Mouse (Mus musculus): Measurements from ENCODE around the gene Nyx. TPM values are rescaled to one million over a fixed set of nuclear protein-coding genes. Genes with fewer than 3 reads are reported as not detected.

The Nyx gene
- polyA plus RNA-seq, 1 experiment from 2014 or later, result not detected

DNA sequence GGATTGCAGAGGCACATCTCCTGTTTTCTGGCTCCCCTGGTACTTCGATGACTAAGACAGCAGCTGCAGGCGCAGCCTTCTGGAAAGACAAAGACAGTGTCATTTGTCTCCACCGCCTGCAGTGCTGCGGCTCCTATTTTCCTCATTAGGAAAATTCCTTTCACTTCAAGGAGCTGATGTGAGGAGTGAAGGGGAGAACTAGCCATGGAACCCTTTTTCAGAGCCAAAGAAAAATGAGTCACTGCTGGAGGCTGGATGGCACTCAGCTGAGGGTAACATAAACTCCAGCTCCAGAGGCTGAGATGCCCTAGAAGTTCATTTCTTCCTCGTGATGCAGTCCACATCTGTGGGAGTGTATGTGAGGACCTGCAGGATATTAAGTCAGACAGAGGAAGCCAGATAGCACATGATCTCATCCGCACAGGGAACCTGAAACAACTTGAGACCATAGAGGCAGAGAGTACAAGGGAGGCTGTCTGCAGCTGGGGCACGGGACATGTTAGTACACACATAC lies 37.0 kb downstream of the Nyx start:
- WGBS, result 46% methylated on average over 7 of the region's 7 CpGs
- Histone ChIP-seq H3K9ac (no peak overlapping the region), H3K27me3 (no peaks in the 10 kb centered on the region), H3K4me3 (no peak overlapping the region), H3K4me1 (0 out of 2 replicates have a peak, but pooled peaks cover 6% of the 10 kb centered on the region), H3K36me3 (ENCODE audit: poor library complexity, severe bottlenecking) (no peaks in the 10 kb centered on the region), H3K4me2 (peak overlapping the region; percentile 24), H3K9me3 (replicated peaks) (no peaks in the 10 kb centered on the region), H3K27ac (peak overlapping the region; percentile 49)
- ATAC-seq, result peak; percentile 67; the same call in 1 of the 2 replicates

- H3K27ac ChIP-seq, result no peak overlapping the region
- no peaks in the 10 kb centered on the region for H3K36me3 ChIP-seq (ENCODE audit: poor library complexity, severe bottlenecking)
- no peak overlapping the region for H3K4me3 ChIP-seq
- no peak for ATAC-seq
- H3K9ac ChIP-seq, result no peak overlapping the region
- 0 out of 2 replicates have a peak, but pooled peaks cover 6% of the 10 kb centered on the region for H3K4me1 ChIP-seq
- H3K4me2 ChIP-seq, result no peak overlapping the region
- 90% methylated on average over 7 of the region's 7 CpGs for WGBS
- H3K27me3 ChIP-seq, result no peaks in the 10 kb centered on the region
- no peaks in the 10 kb centered on the region for H3K9me3 ChIP-seq (replicated peaks)
Observed at GRCm38 (mm10) chrX:13504389-13504788, 38.5 kb downstream of the Nyx start.

- H3K27me3 ChIP-seq, result no peaks in the 10 kb centered on the region
- WGBS, result 70% methylated on average over 2 of the region's 2 CpGs
- no peak for ATAC-seq
- no peak overlapping the region for H3K9ac ChIP-seq
- no peak overlapping the region for H3K27ac ChIP-seq
- H3K4me3 ChIP-seq, result no peak overlapping the region
- H3K4me1 ChIP-seq, result 0 out of 2 replicates have a peak, but pooled peaks cover 6% of the 10 kb centered on the region
- no peaks in the 10 kb centered on the region for H3K9me3 ChIP-seq (replicated peaks)
- H3K36me3 ChIP-seq (ENCODE audit: poor library complexity, severe bottlenecking), result no peaks in the 10 kb centered on the region
- H3K4me2 ChIP-seq, result no peak overlapping the region
Observed at GRCm38 (mm10) chrX:13506376-13506775, 40.5 kb downstream of the Nyx start.

GRCm38 (mm10) chrX:13513127-13513526 lies 47.2 kb downstream of the Nyx start:
- Histone ChIP-seq H3K4me2 (no peak overlapping the region), H3K27ac (no peak overlapping the region), H3K27me3 (no peaks in the 10 kb centered on the region), H3K4me1 (no peaks in the 10 kb centered on the region), H3K36me3 (ENCODE audit: poor library complexity, severe bottlenecking) (no peaks in the 10 kb centered on the region), H3K9ac (no peak overlapping the region), H3K4me3 (no peak overlapping the region), H3K9me3 (replicated peaks) (no peaks in the 10 kb centered on the region)
- ATAC-seq, result no peak
- WGBS, result 69% methylated on average over 2 of the region's 2 CpGs

DNA sequence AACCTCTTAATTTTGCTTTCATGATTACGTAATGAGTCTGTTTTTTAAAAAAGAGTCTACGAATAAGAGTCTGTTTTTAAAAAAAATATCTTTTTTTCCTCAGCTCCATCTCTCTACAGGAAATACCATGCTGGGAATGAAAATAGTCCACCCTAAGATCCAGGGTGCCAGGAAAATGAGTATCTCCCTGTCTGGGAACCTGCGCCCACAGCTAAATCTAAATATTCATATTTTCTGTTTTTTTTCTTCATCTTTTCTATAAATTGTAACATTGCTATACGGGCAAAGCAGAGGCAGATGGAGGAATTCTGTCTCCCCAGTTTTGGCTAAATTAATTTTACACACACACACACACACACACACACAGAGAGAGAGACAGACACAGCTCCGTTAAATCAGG lies 48.0 kb downstream of the Nyx start:
- no peak for ATAC-seq
- no peak overlapping the region for H3K9ac ChIP-seq
- no peaks in the 10 kb centered on the region for H3K9me3 ChIP-seq (replicated peaks)
- H3K4me2 ChIP-seq, result no peak overlapping the region
- no peaks in the 10 kb centered on the region for H3K27me3 ChIP-seq
- 91% methylated on average over 5 of the region's 5 CpGs for WGBS
- no peaks in the 10 kb centered on the region for H3K36me3 ChIP-seq (ENCODE audit: poor library complexity, severe bottlenecking)
- H3K4me3 ChIP-seq, result no peak overlapping the region
- no peaks in the 10 kb centered on the region for H3K4me1 ChIP-seq
- H3K27ac ChIP-seq, result no peak overlapping the region

- no peak overlapping the region for H3K9ac ChIP-seq
- H3K4me2 ChIP-seq, result no peak overlapping the region
- ATAC-seq, result no peak
- H3K27ac ChIP-seq, result no peak overlapping the region
- H3K4me1 ChIP-seq, result no peaks in the 10 kb centered on the region
- no peaks in the 10 kb centered on the region for H3K36me3 ChIP-seq (ENCODE audit: poor library complexity, severe bottlenecking)
- H3K27me3 ChIP-seq, result no peaks in the 10 kb centered on the region
- 90% methylated on average over 6 of the region's 6 CpGs for WGBS
- H3K4me3 ChIP-seq, result no peak overlapping the region
- H3K9me3 ChIP-seq (replicated peaks), result no peaks in the 10 kb centered on the region
Observed at GRCm38 (mm10) chrX:13516451-13516850, 50.5 kb downstream of the Nyx start.

DNA sequence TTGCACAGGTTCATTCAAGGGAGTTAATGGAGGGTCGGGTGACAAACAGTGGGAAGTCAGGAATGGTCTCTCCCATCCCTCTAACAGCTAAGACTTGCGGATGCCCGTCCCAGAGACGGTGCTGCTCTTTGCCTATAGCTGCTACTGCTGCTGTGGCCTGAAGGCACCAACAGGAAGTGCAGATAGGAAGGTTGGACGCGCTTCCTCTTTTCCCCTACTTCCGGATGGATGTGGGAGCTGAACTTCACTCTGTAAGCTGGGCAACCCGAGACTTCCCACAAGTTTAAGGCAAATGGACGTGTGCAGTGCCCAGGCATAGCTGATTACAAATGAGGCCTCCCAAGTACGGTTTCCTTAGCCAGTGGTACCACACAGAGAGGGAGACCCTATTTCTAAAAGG lies 52.1 kb downstream of the Nyx start:
- WGBS, result 78% methylated on average over 10 of the region's 10 CpGs

GRCm38 (mm10) chrX:13518781-13519407 lies 53.0 kb downstream of the Nyx start:
- Histone ChIP-seq H3K4me2 (no peak overlapping the region), H3K4me1 (no peaks in the 10 kb centered on the region), H3K9ac (no peak overlapping the region), H3K27ac (no peak overlapping the region), H3K27me3 (no peaks in the 10 kb centered on the region), H3K4me3 (no peak overlapping the region), H3K36me3 (ENCODE audit: poor library complexity, severe bottlenecking) (no peaks in the 10 kb centered on the region), H3K9me3 (replicated peaks) (no peaks in the 10 kb centered on the region)
- ATAC-seq, result no peak
- WGBS, result 76% methylated on average over 4 of the region's 4 CpGs

More for the DNA sequence above, 52.1 kb downstream of the Nyx start:
- ATAC-seq, result no peak
- Histone ChIP-seq H3K27me3 (no peaks in the 10 kb centered on the region), H3K4me3 (no peak overlapping the region), H3K4me1 (no peaks in the 10 kb centered on the region), H3K36me3 (ENCODE audit: poor library complexity, severe bottlenecking) (no peaks in the 10 kb centered on the region), H3K27ac (no peak overlapping the region), H3K4me2 (no peak overlapping the region), H3K9ac (no peak overlapping the region), H3K9me3 (replicated peaks) (no peaks in the 10 kb centered on the region)

- ATAC-seq, result no peak
- no peak overlapping the region for H3K9ac ChIP-seq
- no peak overlapping the region for H3K4me2 ChIP-seq
- H3K4me3 ChIP-seq, result no peak overlapping the region
- no peaks in the 10 kb centered on the region for H3K36me3 ChIP-seq (ENCODE audit: poor library complexity, severe bottlenecking)
- no peak overlapping the region for H3K27ac ChIP-seq
- no peaks in the 10 kb centered on the region for H3K9me3 ChIP-seq (replicated peaks)
- 74% methylated on average over 5 of the region's 5 CpGs for WGBS
- H3K4me1 ChIP-seq, result no peaks in the 10 kb centered on the region
- H3K27me3 ChIP-seq, result no peaks in the 10 kb centered on the region
Observed at GRCm38 (mm10) chrX:13519408-13519783, 53.5 kb downstream of the Nyx start.

DNA sequence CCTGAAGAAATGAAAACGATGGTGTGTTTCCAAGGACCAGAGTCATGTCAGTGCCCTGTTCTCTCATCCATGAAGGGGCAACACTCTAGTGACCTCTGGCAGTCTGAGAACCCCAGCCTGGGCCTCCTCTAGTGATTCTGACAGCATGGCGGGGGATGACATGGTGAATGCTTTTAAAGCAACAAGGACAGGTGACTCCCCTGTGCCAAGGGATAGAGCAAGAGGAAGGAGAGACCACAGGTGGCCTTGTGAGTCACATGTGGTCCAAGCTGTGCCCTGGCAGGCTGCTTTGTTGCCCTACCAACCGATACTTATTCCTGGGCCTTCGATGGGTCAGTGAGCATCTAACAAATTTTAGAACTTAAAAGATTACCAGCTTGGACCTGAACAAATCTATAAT lies 54.7 kb downstream of the Nyx start:
- H3K4me1 ChIP-seq, result no peaks in the 10 kb centered on the region
- H3K4me2 ChIP-seq, result no peak overlapping the region
- H3K27ac ChIP-seq, result no peak overlapping the region
- WGBS, result 90% methylated on average over 4 of the region's 4 CpGs
- 0 out of 2 replicates have a peak, but pooled peaks cover 6% of the 10 kb centered on the region for H3K36me3 ChIP-seq (ENCODE audit: poor library complexity, severe bottlenecking)
- H3K9ac ChIP-seq, result no peak overlapping the region
- no peaks in the 10 kb centered on the region for H3K9me3 ChIP-seq (replicated peaks)
- no peak overlapping the region for H3K4me3 ChIP-seq
- ATAC-seq, result no peak
- H3K27me3 ChIP-seq, result no peaks in the 10 kb centered on the region

GRCm38 (mm10) chrX:13521288-13521687 lies 55.4 kb downstream of the Nyx start:
- Histone ChIP-seq H3K4me3 (no peak overlapping the region), H3K27me3 (no peaks in the 10 kb centered on the region), H3K9ac (no peak overlapping the region), H3K4me1 (no peaks in the 10 kb centered on the region), H3K27ac (no peak overlapping the region), H3K36me3 (ENCODE audit: poor library complexity, severe bottlenecking) (0 out of 2 replicates have a peak, but pooled peaks cover 9% of the 10 kb centered on the region), H3K4me2 (no peak overlapping the region), H3K9me3 (replicated peaks) (no peaks in the 10 kb centered on the region)
- WGBS, result 88% methylated on average over 8 of the region's 8 CpGs
- no peak for ATAC-seq

Measured in forebrain, embryonic 13.5 days (tissue).